Mouse (Mus musculus): ENCODE measurements at regions not wholly inside any gene's neighbourhood (a gene's known extent, or its start where the extent isn't known, plus 50 kb on each side); places are given as distances from the start of the nearest gene placed in this dataset.

DNA sequence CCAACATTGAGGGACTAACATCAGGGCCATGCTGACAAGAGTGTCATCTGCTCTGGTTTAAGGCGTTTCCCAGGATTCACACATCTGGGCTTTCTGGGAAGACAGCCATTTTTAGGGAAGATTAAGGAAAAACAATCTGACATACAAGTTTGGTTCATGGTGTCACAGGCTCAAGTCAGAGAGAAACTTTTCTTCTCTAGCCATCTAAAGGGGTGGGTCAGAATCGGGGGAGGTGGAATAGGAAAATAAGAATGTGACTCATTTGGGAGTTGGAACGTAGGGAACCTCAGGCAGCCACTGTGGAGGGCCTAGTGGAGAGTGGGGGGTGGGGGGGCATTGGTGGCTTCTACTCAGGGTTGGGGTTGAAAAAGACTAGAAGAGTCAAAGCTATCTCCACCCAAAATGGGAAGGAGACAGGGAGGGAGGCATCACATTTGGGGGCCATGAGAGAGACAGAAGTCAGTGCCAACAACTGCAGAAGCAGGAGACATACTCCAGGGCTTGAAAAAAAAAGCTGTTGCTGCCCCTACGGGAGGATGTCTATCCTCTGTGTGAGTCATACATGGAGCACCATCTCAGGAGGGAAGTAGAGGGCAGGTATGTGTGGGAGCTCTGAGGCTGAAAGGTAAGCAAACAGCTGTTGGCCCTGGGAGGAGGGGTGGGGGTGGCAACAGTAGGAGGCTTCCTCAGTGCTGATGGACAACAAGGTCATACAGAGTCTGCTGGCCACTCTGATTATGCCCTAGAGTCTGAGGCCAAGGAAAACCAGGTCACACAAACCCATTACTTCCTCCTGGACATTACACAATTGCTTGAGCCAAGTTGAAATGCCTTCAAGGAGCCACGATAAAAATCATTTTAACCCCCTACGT, 128.2 kb downstream of the Snx18 start:
- TF ChIP-seq CTCF (IDR thresholded peaks at IDR 0.05; ENCODE audit: low read depth) (no peak), EP300 (IDR thresholded peaks at IDR 0.05; ENCODE audit: low read depth) (no peak)
